Mouse (Mus musculus) ES-Bruce4 (cell line): ENCODE measurements at regions not wholly inside any gene's neighbourhood (a gene's known extent, or its start where the extent isn't known, plus 50 kb on each side); places are given as distances from the start of the nearest gene placed in this dataset.

Experiments
- CTCF ChIP-seq: IDR thresholded peaks from one replicate; pipeline ENCODE4 v1.8.1; 2011; ENCODE audit warnings: low read depth, low read length
- POLR2A ChIP-seq: IDR thresholded peaks from one replicate; pipeline ENCODE4 v1.8.1; 2011; ENCODE audit warnings: low read length; ENCODE audit not compliant: insufficient read depth

- no peak for TF ChIP-seq CTCF
- no peak for TF ChIP-seq POLR2A
These were observed 51.9 kb upstream of the Rap1b start for GRCm38 (mm10) chr10:117897766-117898165.
